Mouse (Mus musculus): Measurements from ENCODE around the gene Ggact. TPM values are rescaled to one million over a fixed set of nuclear protein-coding genes. Genes with fewer than 3 reads are reported as not detected.
A peak's percentile ranks its signal among the peaks of the same experiment; 100 is the strongest.

The Ggact gene
- 49.1 and 50.4 TPM in 2 replicates for polyA plus RNA-seq (2015; fragmentation: Nextera tagmentation; extraction: Ambion mirVana)

DNA sequence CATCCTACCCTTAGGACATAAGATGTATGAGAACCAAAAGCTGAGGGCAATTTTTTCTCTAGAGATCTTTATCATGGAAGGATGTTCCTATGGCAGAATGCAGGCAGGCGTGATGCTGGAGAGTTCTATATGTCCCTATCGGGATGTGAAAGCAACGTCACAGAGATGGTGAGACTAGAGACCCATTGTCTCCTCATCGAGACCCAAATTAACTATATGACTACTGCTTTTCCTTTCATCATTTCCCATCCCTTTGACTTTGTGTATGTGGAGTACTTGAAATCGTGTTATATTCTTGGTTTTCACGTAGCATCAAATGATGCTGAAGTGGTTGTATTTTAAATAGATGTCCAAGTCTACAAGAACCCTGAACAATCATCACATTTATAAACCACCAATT lies at the start of gene Ggact:
Gene Ggact, minus strand, starts transcription at position 101 of the 400 bp plus-strand sequence.
- H3K4me3 ChIP-seq (ENCODE audit: low read length): peak within 1 kb of the TSS; percentile 77
- H3K36me3 ChIP-seq (ENCODE audit: control insufficient read depth, insufficient read depth, low read length): no peaks in the 10 kb centered on the region
- peak within 1 kb of the TSS; percentile 86 for H3K27ac ChIP-seq (ENCODE audit: low read length)
- 80% methylated on average over 6 of the region's 6 CpGs for WGBS
- H3K4me2 ChIP-seq (ENCODE audit: low read depth, low read length): peak within 1 kb of the TSS; percentile 81
- no peak for ATAC-seq
- H3K9ac ChIP-seq (ENCODE audit: low read depth, low read length): peak within 1 kb of the TSS; percentile 80
- H3K4me1 ChIP-seq (ENCODE audit: control insufficient read depth, insufficient read depth, low read length): peaks cover 15% of the 10 kb centered on the region; the same call in 1 of the 2 replicates
- no peaks in the 10 kb centered on the region for H3K9me3 ChIP-seq (ENCODE audit: control insufficient read depth, low read length)
- no peaks in the 10 kb centered on the region for H3K27me3 ChIP-seq (replicated peaks; ENCODE audit: control insufficient read depth, insufficient read depth, low read length)

DNA sequence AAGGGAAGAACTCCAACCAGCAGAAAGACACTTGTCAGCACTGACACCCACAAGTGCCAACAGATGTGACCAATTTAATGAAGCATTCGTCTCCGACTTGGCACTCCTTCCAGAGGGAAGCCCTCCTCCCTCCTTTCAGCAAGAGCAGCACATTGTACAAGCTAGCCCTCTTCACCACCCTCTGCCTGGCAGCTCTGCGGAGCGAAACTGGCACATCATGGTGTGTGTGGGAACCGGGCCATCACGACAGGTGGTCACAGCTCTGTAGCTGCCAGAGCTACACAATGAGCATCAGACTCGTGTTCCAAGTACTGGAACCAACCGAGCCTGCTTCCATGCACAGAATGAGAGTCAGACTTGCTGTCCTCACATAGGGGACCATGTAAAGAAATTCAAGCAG lies 44.4 kb upstream of the Ggact start:
- H3K4me1 ChIP-seq (ENCODE audit: control insufficient read depth, insufficient read depth, low read length): no peaks in the 10 kb centered on the region
- no peaks in the 10 kb centered on the region for H3K27me3 ChIP-seq (replicated peaks; ENCODE audit: control insufficient read depth, insufficient read depth, low read length)
- H3K4me2 ChIP-seq (ENCODE audit: low read depth, low read length): no peak overlapping the region
- no peak overlapping the region for H3K9ac ChIP-seq (ENCODE audit: low read depth, low read length)
- H3K27ac ChIP-seq (ENCODE audit: low read length): no peak overlapping the region
- WGBS: 88% methylated on average over 8 of the region's 8 CpGs
- no peak for ATAC-seq
- no peaks in the 10 kb centered on the region for H3K36me3 ChIP-seq (ENCODE audit: control insufficient read depth, insufficient read depth, low read length)
- H3K9me3 ChIP-seq (ENCODE audit: control insufficient read depth, low read length): no peaks in the 10 kb centered on the region
- H3K4me3 ChIP-seq (ENCODE audit: low read length): no peak overlapping the region

DNA sequence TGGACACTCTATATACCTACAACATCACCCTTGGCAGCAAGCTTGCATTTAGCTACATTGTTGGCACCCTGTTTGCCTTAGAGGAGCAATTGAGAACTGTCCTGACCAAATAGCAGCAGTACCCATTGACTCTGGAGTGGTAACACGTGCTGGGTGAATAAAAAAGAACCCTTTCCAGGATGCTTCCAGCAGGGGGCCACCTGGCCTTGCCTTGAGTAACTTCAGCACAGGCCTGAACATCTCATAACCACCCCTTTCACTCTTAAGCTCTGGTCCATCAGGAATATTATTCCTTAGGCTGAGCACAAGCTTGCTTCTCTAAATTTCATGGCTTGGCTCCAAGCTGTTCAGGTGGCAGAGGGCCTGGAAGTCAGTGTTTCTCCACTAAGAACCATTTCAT lies 39.8 kb upstream of the Ggact start:
- Histone ChIP-seq H3K4me1 (ENCODE audit: control insufficient read depth, insufficient read depth, low read length) (no peaks in the 10 kb centered on the region), H3K36me3 (ENCODE audit: control insufficient read depth, insufficient read depth, low read length) (no peaks in the 10 kb centered on the region), H3K4me2 (ENCODE audit: low read depth, low read length) (no peak overlapping the region), H3K9ac (ENCODE audit: low read depth, low read length) (no peak overlapping the region), H3K4me3 (ENCODE audit: low read length) (no peak overlapping the region), H3K9me3 (ENCODE audit: control insufficient read depth, low read length) (no peaks in the 10 kb centered on the region), H3K27me3 (replicated peaks; ENCODE audit: control insufficient read depth, insufficient read depth, low read length) (no peaks in the 10 kb centered on the region), H3K27ac (ENCODE audit: low read length) (no peak overlapping the region)
- ATAC-seq: peak; percentile 72
- WGBS: 17% methylated on average over 1 of the region's 1 CpGs

DNA sequence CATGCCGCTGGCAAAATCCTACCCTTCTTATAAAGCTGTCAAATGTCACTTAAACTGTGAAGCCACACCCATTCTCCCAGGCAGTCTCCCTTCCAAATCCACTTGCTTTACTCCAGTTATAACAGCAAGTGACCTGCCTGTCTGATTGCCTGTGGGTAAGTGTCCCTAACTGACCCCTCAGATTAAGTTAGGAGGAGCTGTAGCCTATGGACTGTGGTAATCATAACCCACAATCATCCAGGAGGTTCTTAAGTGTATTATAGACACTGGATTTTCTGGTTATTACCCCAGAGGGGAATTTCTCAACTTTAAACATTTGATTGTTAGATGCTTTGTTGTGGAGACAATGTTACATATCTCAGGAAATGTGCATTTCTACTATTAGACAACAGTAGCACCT lies 39.0 kb upstream of the Ggact start:
- H3K9ac ChIP-seq (ENCODE audit: low read depth, low read length): no peak overlapping the region
- H3K4me3 ChIP-seq (ENCODE audit: low read length): no peak overlapping the region
- no peak for ATAC-seq
- no peak overlapping the region for H3K27ac ChIP-seq (ENCODE audit: low read length)
- no peaks in the 10 kb centered on the region for H3K4me1 ChIP-seq (ENCODE audit: control insufficient read depth, insufficient read depth, low read length)
- WGBS: 85% methylated on average over 1 of the region's 1 CpGs
- no peaks in the 10 kb centered on the region for H3K9me3 ChIP-seq (ENCODE audit: control insufficient read depth, low read length)
- H3K36me3 ChIP-seq (ENCODE audit: control insufficient read depth, insufficient read depth, low read length): no peaks in the 10 kb centered on the region
- no peak overlapping the region for H3K4me2 ChIP-seq (ENCODE audit: low read depth, low read length)
- no peaks in the 10 kb centered on the region for H3K27me3 ChIP-seq (replicated peaks; ENCODE audit: control insufficient read depth, insufficient read depth, low read length)

DNA sequence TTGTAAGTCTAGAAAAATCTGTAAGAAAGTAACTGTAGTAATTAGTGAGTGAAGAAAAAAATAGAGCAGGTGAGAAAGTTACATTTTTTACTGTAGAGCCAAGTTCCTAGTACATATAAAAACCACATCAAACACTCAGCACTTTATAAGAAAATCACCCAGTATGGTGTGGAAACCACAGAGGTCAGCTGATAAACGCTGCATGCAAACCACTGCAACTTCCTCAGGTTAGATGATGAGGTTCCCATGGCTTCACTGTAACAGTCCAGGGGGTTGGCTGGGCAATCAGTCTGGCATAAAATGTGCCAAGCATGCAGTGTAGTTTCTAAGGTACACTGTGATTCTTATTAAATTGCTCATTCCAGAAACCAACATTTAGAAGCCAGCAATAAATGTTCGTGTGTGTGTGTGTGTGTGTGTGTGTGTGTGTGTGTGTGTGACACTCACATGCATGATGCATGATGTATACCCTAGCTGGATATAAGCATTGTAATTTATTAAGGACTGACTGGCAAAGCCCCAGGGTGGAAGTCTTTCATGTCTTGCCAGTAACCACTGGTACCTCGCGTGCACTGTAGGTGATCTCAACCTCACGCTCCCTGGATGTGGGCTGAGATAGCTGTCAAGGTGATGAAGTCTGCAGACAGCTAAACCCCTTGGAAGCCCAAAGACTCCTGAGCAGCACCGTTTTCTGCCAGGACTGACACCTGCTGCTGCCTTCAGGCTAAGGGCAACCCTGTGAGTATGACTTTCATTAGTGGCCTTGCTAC lies 38.3 kb upstream of the Ggact start:
- ATAC-seq: no peak
- Histone ChIP-seq H3K27me3 (replicated peaks; ENCODE audit: control insufficient read depth, insufficient read depth, low read length) (no peaks in the 10 kb centered on the region), H3K9ac (ENCODE audit: low read depth, low read length) (no peak overlapping the region), H3K36me3 (ENCODE audit: control insufficient read depth, insufficient read depth, low read length) (no peaks in the 10 kb centered on the region), H3K4me2 (ENCODE audit: low read depth, low read length) (no peak overlapping the region), H3K4me3 (ENCODE audit: low read length) (no peak overlapping the region), H3K27ac (ENCODE audit: low read length) (no peak overlapping the region), H3K4me1 (ENCODE audit: control insufficient read depth, insufficient read depth, low read length) (no peaks in the 10 kb centered on the region), H3K9me3 (ENCODE audit: control insufficient read depth, low read length) (no peaks in the 10 kb centered on the region)
- WGBS: 79% methylated on average over 6 of the region's 6 CpGs

DNA sequence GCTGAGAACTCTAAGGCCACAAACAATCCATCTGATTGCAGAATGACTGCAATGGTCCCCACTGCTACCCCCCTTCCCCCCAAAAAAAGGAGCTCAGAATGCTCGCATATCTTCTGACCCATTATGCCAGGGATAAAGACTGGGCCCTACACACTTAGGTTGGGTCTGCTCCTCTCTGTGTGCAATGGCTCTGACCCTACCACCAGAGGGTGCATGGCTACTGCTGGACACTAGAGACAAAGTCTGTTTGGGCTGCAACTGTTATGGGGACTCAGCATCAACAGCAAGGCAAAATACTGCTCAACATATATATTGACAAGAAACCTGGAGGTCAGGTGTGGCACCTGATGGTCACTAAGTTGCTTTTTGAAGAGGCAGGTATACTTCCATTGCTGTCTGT lies 37.4 kb upstream of the Ggact start:
- H3K36me3 ChIP-seq (ENCODE audit: control insufficient read depth, insufficient read depth, low read length): no peaks in the 10 kb centered on the region
- no peaks in the 10 kb centered on the region for H3K4me1 ChIP-seq (ENCODE audit: control insufficient read depth, insufficient read depth, low read length)
- WGBS: 100% methylated on average over 1 of the region's 1 CpGs
- no peak for ATAC-seq
- no peak overlapping the region for H3K9ac ChIP-seq (ENCODE audit: low read depth, low read length)
- no peaks in the 10 kb centered on the region for H3K27me3 ChIP-seq (replicated peaks; ENCODE audit: control insufficient read depth, insufficient read depth, low read length)
- H3K4me2 ChIP-seq (ENCODE audit: low read depth, low read length): no peak overlapping the region
- no peak overlapping the region for H3K4me3 ChIP-seq (ENCODE audit: low read length)
- H3K9me3 ChIP-seq (ENCODE audit: control insufficient read depth, low read length): no peaks in the 10 kb centered on the region
- no peak overlapping the region for H3K27ac ChIP-seq (ENCODE audit: low read length)

DNA sequence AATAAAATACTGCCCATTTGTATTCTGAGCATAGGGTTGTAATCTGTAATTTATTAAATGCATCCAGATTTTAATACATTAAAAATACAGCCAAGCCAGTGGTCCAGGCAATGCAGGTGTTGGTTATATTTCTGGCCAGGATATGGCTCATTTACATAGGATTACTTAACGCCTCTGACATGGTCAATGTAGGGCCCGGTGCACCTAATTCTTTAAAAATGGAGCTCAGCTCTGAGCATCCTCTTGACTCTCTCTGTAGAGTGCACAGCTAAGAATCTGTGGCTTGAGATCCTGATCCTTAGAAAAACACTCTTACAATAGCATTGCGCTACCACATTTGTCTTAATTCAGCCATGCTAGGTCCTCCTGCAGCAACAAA lies 29.9 kb upstream of the Ggact start:
- Histone ChIP-seq H3K9ac (ENCODE audit: low read depth, low read length) (no peak overlapping the region), H3K4me3 (ENCODE audit: low read length) (no peak overlapping the region), H3K9me3 (ENCODE audit: control insufficient read depth, low read length) (no peaks in the 10 kb centered on the region), H3K4me1 (ENCODE audit: control insufficient read depth, insufficient read depth, low read length) (0 out of 2 replicates have a peak, but pooled peaks cover 3% of the 10 kb centered on the region), H3K27ac (ENCODE audit: low read length) (no peak overlapping the region), H3K27me3 (replicated peaks; ENCODE audit: control insufficient read depth, insufficient read depth, low read length) (no peaks in the 10 kb centered on the region), H3K4me2 (ENCODE audit: low read depth, low read length) (no peak overlapping the region), H3K36me3 (ENCODE audit: control insufficient read depth, insufficient read depth, low read length) (no peaks in the 10 kb centered on the region; the same call in 1 of the 2 replicates)
- no peak; the same call in none of the 2 replicates for ATAC-seq
- 82% methylated on average over 3 of the region's 3 CpGs for WGBS

DNA sequence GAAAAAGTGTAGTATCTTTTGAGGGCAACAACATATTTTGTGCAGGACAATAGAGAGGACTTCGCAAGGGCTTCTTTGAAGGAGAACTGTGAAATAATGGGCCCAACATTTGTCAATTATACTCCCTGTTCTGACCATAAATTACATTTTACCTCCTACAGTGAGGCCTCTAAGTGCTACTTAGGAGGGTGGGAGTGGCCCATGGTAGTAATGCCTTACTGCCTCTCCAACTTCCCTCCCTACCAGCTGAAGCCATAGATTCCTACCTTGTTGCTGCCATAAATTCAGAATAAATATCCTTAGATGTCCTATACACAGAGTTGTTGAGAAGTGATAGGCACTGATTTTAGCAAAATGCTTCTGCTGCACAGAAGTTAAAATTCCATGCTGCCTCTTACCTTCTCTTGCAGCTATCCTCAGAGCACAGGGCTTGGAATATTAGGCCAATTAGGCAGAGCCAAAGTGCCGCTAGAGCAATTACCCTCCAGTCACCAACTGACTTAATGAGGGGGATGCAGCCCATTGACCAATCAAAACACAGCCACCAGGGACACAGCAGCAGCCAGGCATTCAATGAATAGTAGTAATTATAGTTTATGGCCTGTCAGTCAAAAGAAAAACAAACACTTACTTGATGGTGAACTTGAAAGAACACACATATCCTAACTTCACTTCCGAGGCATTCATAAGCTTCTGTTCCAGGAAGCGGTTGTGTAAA lies 29.4 kb upstream of the Ggact start:
- 0 out of 2 replicates have a peak, but pooled peaks cover 3% of the 10 kb centered on the region for H3K4me1 ChIP-seq (ENCODE audit: control insufficient read depth, insufficient read depth, low read length)
- H3K27me3 ChIP-seq (replicated peaks; ENCODE audit: control insufficient read depth, insufficient read depth, low read length): no peaks in the 10 kb centered on the region
- no peak overlapping the region for H3K9ac ChIP-seq (ENCODE audit: low read depth, low read length)
- ATAC-seq: peak; percentile 87
- no peaks in the 10 kb centered on the region for H3K9me3 ChIP-seq (ENCODE audit: control insufficient read depth, low read length)
- H3K4me3 ChIP-seq (ENCODE audit: low read length): no peak overlapping the region
- H3K4me2 ChIP-seq (ENCODE audit: low read depth, low read length): no peak overlapping the region
- H3K36me3 ChIP-seq (ENCODE audit: control insufficient read depth, insufficient read depth, low read length): no peaks in the 10 kb centered on the region; the same call in 1 of the 2 replicates
- H3K27ac ChIP-seq (ENCODE audit: low read length): no peak overlapping the region
- WGBS: 48% methylated on average over 4 of the region's 4 CpGs

DNA sequence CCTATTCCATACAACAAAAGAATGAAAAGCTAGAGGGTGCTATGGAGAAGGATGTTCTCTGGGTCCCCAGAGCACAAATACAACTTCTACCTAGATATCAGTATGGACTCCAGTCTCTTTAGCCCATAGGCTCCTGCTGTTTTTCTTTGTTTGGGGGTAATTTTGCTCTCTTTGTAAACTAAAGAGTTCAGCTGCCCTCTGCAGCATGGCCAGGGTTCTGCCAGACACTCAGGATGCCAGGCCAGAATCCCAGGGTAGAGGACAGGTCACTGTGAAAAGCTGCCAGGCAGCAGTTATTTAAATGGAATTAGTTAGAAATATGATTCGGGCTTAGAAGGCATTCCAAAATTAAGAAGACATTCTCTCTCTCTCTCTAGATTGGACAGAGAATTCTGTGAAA lies 22.9 kb upstream of the Ggact start:
- H3K27ac ChIP-seq (ENCODE audit: low read length): no peak overlapping the region
- no peak overlapping the region for H3K9ac ChIP-seq (ENCODE audit: low read depth, low read length)
- no peaks in the 10 kb centered on the region; the same call in 1 of the 2 replicates for H3K36me3 ChIP-seq (ENCODE audit: control insufficient read depth, insufficient read depth, low read length)
- no peak overlapping the region for H3K4me3 ChIP-seq (ENCODE audit: low read length)
- H3K27me3 ChIP-seq (replicated peaks; ENCODE audit: control insufficient read depth, insufficient read depth, low read length): no peaks in the 10 kb centered on the region
- H3K9me3 ChIP-seq (ENCODE audit: control insufficient read depth, low read length): no peaks in the 10 kb centered on the region
- no peak for ATAC-seq
- no peaks in the 10 kb centered on the region for H3K4me1 ChIP-seq (ENCODE audit: control insufficient read depth, insufficient read depth, low read length)
- no peak overlapping the region for H3K4me2 ChIP-seq (ENCODE audit: low read depth, low read length)
- WGBS: 81% methylated on average over 1 of the region's 1 CpGs
